Mouse (Mus musculus) liver, postnatal 0 days (tissue): ENCODE data around the gene Vmn2r20.

Experiments
- CTCF ChIP-seq: sonication (generic); IDR thresholded peaks from 2 replicates; pipeline ENCODE4 v1.5.1; 2016; ENCODE audit warnings: antibody characterized with exemption, low read depth
- EP300 ChIP-seq: IDR thresholded peaks from 2 replicates; pipeline ENCODE4 v1.6.1; 2016; ENCODE audit warnings: antibody characterized with exemption, low read depth, mild to moderate bottlenecking

GRCm38 (mm10) chr6:123332503-123332902, 85.4 kb downstream of the Vmn2r20 start:
- TF ChIP-seq CTCF: no peak
- no peak for TF ChIP-seq EP300
